Mouse (Mus musculus) adrenal gland, adult 8-10 months (tissue): ENCODE data around the gene Ypel3. TPM values are rescaled to one million over a fixed set of nuclear protein-coding genes. Genes with fewer than 3 reads are reported as not detected.
"Not testable (repeated sequence)": the region's sequence is repeated elsewhere in the genome, so short reads cannot be mapped to it uniquely, and the experiment has no call there.

Experiments
- DNase-seq: peaks from one replicate; pipeline ENCODE4 v3.0.0; 2022
- total RNA-seq, 4 experiments: library from RNA; stranded (reverse); gene quantifications; 2 replicates each; pipeline ENCODE4 v1.2.4; 2022

The Ypel3 gene
- total RNA-seq, result 100 to 1,000 TPM; 114 to 148 (median 125) TPM

DNA sequence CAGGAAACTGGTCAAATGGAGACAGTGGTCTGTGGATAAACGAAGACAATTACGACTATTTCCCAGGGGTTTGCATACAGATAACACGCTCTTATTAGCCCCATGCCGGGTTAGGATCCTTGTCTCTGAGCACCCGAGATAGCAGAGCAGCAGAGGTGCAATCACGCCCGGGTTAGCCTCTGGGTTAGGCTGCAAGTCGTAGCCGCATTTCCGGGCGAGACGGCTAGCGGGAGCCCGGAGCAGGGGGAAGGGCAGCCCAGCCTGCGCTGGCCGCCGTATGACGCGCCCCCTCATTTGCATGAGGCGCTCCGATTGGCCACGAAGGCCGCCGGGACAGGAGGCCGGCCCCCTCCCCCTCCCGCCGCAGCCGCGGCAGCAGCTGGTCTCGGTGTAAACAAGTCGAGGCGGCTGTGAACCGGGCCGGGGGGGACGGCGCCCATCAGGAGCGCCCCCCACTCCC, at the start of gene Ypel3:
Ypel3 (plus strand) TSS at position 358 of the 460 bp plus-strand sequence.
- peak; percentile 96 for DNase-seq

DNA sequence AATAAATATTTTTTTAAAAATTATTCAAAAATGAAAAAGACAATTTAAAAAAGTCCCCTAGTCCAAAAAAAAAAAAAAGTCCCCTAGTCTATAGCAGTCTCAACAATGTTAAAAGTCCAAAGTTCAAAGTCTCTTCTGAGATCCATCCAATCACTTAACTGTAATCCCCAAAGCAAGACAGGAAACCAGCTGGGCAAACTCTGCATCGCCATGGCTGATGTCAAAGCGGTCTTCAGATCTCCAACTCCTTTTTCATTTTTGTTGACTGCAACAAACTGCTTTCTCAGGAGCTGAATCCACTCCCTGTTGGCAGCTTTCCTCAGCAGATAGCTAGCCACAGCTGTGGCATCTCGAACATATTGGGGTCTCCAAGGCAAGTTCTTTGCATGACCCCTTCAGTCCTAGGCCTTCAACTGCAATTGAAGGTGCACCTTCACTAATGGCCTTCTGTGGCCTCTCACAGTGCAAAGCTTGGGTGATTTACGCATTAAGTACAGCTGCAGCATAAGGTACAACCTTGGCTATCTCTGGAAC, 46.4 kb upstream of the Ypel3 start:
- not testable (repeated sequence) for DNase-seq

GRCm38 (mm10) chr7:126736122-126736521, 40.6 kb upstream of the Ypel3 start:
- no peak for DNase-seq

DNA sequence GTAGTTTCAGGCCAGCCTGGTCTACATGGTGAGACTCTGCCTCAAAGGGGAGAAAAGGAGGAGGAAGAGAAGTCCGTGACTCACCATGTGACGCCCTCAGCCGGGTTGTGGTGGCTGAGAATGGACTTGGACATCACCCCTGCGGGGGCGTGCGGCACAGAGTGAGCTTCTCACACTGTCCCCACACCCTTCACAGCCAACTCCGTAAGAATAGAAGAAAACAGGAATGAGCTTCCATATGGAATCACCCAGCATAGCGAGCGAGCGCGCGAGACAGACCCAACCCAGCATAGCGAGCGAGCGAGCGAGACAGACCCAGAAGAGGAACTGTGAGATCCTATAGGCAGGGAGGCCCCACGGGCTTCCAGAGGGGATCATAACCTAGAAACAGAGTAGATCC, 37.2 kb upstream of the Ypel3 start:
- no peak for DNase-seq

GRCm38 (mm10) chr7:126740132-126740735, 36.5 kb upstream of the Ypel3 start:
- no peak for DNase-seq

DNA sequence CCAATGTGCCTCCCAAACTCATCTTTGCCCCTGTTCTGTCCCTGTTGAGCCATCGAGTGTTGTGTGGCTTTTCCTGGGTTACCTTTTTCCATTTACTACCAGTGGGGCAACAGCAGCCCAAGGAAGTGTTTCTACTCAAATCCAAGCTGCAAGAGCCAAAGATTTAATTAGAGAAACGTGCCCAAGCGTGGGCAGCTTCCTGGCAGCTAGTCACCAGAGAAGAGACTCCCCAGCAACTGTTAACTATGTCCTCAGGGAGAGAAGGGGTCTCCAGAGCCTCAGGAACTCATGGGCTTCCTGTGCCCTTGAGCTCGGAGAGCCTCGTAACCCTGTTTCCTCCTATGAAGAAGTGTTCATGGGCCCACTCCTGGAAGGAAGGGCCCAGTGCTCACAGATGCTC, 35.8 kb upstream of the Ypel3 start:
- no peak for DNase-seq

DNA sequence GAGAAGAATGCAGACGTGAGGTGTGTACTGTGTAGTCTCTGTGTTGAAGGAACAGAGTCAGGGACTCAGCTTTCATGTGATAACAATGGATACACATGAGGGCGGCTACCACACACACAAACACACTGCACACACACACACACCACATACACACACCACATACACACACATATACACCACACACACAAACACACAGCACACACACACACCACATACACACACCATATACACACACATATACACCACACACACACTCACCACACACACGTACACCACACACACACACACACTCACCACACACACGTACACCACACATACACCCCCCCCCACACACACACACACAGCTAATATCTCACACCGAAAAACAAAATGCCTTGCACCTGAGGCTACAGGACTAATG, 35.3 kb upstream of the Ypel3 start:
- no peak for DNase-seq

DNA sequence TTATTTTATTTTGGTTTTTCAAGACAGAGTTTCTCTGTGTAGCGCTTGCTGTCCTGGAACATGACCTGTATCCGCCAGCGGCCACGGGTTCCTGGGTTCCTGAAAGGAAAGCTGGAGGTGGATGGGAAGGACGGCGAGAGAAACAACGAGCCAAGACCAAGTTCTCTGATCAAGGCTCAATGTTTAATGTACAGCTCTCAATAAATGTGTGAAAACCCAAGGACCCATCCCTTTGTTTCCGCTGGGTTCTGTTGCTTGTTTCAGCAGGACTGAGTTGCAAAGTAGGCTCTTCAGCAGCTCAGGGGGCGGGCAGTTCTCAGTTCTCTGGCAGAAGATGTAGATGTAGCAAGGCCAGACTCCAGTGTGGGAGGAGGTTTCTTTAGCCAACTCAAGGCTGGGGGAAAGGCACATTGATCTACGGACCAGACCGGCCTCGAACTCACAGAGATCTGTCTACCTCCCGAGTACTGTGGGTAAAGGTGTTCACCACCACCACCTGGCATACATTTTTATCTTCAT, 34.7 kb upstream of the Ypel3 start:
- DNase-seq, result no peak

DNA sequence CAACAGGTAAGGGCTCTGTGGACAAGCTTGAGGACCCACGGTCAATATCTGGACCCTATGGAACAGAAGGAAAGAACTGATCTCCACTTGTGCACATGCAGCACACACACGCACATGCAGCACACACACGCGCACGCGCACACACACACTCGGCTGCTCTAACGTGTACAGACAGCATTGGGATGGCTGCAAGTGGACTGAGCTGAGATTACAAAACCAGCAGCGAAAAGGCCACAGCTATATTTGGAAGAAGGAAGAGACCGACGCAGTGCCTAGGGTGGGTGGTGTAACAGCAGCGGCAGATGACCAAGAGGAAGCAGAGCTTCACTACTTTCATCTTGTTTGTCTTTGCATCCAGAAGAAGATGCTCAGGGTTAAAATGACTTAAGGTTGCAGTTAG, 30.7 kb upstream of the Ypel3 start:
- DNase-seq, result no peak

DNA sequence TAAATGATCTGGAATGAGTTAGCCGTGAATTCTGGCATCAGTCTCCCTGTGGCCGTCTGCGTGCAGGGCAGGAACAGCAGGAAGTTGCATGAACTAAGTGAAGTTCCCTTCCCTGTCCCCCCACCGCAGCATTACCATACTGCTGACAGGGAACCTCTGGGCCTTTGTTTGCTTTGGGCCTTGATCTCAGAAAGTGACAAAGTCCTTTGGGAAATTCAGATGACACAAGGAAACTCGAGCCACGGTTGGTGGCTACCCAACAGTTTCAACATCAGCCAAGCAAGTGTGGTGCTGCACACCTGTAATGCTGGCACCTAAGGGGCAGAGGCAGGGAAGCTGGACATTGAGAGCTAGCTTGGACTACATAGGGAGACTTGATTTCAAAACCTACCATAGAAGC, 30.0 kb upstream of the Ypel3 start:
- no peak for DNase-seq

GRCm38 (mm10) chr7:126748824-126749223, 27.9 kb upstream of the Ypel3 start:
- DNase-seq, result no peak

DNA sequence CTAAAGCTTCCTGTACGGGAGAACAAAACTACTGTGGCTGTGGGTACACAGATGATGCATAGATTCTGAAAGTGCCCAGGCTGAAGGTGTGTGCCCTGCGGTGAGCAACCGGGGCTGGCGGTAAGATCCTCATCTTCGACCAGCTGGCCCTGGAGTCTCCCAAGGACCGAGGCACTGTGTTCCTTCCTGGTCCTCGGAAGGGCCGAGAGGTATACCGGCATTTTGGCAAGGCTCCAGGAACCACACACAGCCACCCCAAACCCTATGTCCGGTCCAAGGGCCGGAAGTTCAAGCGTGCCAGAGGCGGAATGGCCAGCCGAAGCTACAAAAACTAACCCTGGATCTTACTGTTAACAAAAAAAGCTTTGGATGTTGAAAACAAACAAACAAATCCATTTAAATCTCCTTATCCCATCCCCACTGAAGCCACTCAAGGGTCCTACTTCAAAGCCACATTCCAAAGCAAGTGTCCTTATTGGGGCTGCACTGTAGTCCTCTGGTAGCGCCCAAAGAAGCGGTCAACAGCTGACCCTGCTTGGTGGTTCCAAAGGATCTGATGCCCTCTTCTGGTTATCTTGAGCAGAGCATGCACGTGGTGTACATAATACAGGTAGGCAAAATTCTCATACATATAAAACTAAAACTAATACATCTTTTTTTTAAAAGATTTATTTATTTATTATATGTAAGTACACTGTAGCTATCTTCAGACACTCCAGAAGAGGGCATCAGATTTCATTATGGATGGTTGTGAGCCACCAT, 27.0 kb upstream of the Ypel3 start:
- DNase-seq, result no peak

GRCm38 (mm10) chr7:126754866-126755265, 21.9 kb upstream of the Ypel3 start:
- no peak for DNase-seq

GRCm38 (mm10) chr7:126758539-126758938, 18.2 kb upstream of the Ypel3 start:
- no peak for DNase-seq

- DNase-seq, result peak; percentile 84
Measured at GRCm38 (mm10) chr7:126759050-126759671, 17.6 kb upstream of the Ypel3 start, which contains the start of gene Mapk3. Gene Mapk3, plus strand, starts transcription at chr7:126759601.

DNA sequence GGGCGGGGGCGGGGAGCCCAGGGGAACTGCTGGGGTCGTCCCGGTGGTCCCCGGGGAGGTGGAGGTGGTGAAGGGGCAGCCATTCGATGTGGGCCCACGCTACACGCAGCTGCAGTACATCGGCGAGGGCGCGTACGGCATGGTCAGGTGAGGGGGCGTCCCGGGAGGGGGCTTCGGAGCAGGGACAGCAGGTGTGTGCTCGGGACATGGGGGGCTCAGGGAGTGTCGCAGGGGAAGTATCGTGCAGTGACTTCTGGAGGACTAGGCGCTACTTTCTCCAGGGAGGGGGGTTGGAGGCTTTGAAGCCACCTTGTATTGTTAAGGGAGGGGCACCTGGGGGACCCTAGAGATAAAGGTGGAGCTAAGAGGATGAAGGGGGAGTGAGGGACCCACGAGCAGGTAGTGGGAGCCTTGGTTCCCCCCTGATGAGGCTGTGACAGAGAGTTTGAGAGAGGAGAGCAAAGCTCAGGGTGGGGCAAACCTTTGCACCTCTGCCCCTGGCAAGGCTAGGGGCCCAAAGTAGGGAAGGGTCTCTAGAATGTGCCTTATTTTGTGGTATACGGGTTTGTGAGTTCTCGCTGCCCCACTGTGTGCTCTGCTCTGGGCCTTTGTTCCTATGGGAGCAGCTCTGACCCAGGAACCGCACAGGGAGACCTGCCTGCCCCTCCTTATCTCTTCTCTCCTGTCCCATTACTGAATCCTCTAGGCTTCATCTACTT, 16.9 kb upstream of the Ypel3 start:
- no peak for DNase-seq

DNA sequence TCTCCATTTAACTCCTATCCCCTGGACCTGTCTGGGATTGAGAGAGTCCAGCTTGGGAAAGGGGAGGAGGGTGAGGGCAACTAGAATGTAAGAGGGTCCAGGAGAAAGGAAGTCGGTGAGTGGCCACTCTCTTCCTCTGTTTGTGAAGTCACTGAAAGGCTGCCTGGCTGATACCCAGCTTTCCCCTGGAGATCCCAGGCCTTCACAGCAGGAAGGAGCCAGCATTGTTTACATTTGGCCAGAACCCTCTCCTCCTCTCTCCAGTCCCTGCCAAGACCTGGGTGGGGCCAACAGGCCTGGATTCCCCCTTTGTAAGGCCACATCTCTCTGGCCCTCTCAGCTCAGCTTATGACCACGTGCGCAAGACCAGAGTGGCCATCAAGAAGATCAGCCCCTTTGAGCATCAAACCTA, 16.4 kb upstream of the Ypel3 start:
- peak; percentile 61 for DNase-seq

GRCm38 (mm10) chr7:126760956-126761355, 15.8 kb upstream of the Ypel3 start:
- DNase-seq, result peak; percentile 56

GRCm38 (mm10) chr7:126761529-126762067, 15.2 kb upstream of the Ypel3 start:
- no peak for DNase-seq

- DNase-seq, result no peak
Measured at GRCm38 (mm10) chr7:126762471-126763008, 14.2 kb upstream of the Ypel3 start.

- no peak for DNase-seq
Measured at GRCm38 (mm10) chr7:126765540-126765939, 11.2 kb upstream of the Ypel3 start.

- DNase-seq, result no peak
Measured at GRCm38 (mm10) chr7:126766201-126766600, 10.6 kb upstream of the Ypel3 start, which contains the start of gene Gdpd3. Gene Gdpd3, plus strand, starts transcription at chr7:126766334.
